Mouse (Mus musculus) CH12.LX (cell line): ENCODE data around the gene Gm11032.

Experiments used
- CHD2 ChIP-seq: IDR thresholded peaks from 2 replicates; pipeline ENCODE4 v1.6.1; 2011; ENCODE audit warnings: low read length, improper control_type of control experiment
- CTCF ChIP-seq, 2 experiments: IDR thresholded peaks in 1 of 2; conservative IDR thresholded peaks in 1 of 2; 2 replicates each; pipeline ENCODE4 v1.5.1; 2011 to 2012; ENCODE audit warnings: low read depth in 2 of 2, low read length in 2 of 2, improper control_type of control experiment in 1 of 2, inconsistent platforms in 1 of 2, mild to moderate bottlenecking in 1 of 2, moderate library complexity in 1 of 2
- E2F4 ChIP-seq: IDR thresholded peaks from 2 replicates; pipeline ENCODE4 v1.6.1; 2011; ENCODE audit warnings: low read depth, low read length, improper control_type of control experiment; ENCODE audit not compliant: insufficient replicate concordance
- EP300 ChIP-seq: IDR thresholded peaks from 2 replicates; pipeline ENCODE4 v1.6.1; 2011; ENCODE audit warnings: low read length, improper control_type of control experiment
- ETS1 ChIP-seq: conservative IDR thresholded peaks from 2 replicates; pipeline ENCODE4 v1.6.1; 2012; ENCODE audit warnings: low read depth, mild to moderate bottlenecking, inconsistent platforms, low read length, improper control_type of control experiment, moderate library complexity
- GABPA ChIP-seq: IDR thresholded peaks from 2 replicates; pipeline ENCODE4 v1.6.1; 2012; ENCODE audit warnings: low read depth, low read length, improper control_type of control experiment, inconsistent platforms; ENCODE audit not compliant: insufficient replicate concordance
- MAX ChIP-seq: IDR thresholded peaks from 2 replicates; pipeline ENCODE4 v1.6.1; 2011; ENCODE audit warnings: low read length, improper control_type of control experiment
- MXI1 ChIP-seq: IDR thresholded peaks from 2 replicates; pipeline ENCODE4 v1.6.1; 2011; ENCODE audit warnings: mild to moderate bottlenecking, low read depth, low read length, improper control_type of control experiment
- NELFE ChIP-seq: IDR thresholded peaks from 2 replicates; pipeline ENCODE4 v1.6.1; 2011; ENCODE audit warnings: low read depth, low read length, improper control_type of control experiment
- POLR2A ChIP-seq: IDR thresholded peaks from 2 replicates; pipeline ENCODE4 v1.6.1; 2011; ENCODE audit warnings: low read depth, mild to moderate bottlenecking, improper control_type of control experiment, low read length
- TBP ChIP-seq: conservative IDR thresholded peaks from 2 replicates; pipeline ENCODE4 v1.6.1; 2011; ENCODE audit warnings: low read depth, low read length, improper control_type of control experiment
- UBTF ChIP-seq: IDR thresholded peaks from 2 replicates; pipeline ENCODE4 v1.6.1; 2012; ENCODE audit warnings: low read depth, mild to moderate bottlenecking, inconsistent platforms, low read length, improper control_type of control experiment, moderate library complexity
- ZC3H11A ChIP-seq: IDR thresholded peaks from 2 replicates; pipeline ENCODE4 v1.6.1; 2012; ENCODE audit warnings: low read depth, mild to moderate bottlenecking, inconsistent platforms, low read length, improper control_type of control experiment
- ZNF384 ChIP-seq: IDR thresholded peaks from 2 replicates; pipeline ENCODE4 v1.6.1; 2012; ENCODE audit warnings: low read depth, low read length, improper control_type of control experiment, inconsistent platforms

DNA sequence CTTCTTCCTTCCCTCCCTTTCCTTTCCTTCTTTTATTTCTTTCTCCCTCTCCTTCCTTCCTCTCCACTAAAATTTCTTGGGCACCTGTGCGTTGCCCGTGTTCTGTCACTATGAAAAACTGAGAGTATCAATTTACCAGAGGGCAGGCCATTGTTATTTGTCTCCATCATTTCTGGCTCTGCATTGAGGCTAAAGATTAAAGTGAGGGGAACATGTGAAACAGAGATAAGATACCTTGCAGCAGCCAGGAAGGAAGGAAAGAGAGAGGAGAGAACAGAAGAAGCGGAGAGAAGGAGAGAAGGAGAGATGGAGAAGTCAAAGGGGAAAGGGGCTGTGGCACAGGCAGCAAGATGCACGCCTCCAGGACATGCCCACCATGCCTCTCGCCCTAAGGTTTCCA lies 14.5 kb downstream of the Gm11032 start:
- no peak for TF ChIP-seq UBTF
- no peak for TF ChIP-seq CTCF (conservative IDR thresholded peaks at IDR 0.05 in 1 of 2, IDR thresholded peaks at IDR 0.05 in 1 of 2; ENCODE audit: low read depth in 2 of 2, low read length in 2 of 2)
- TF ChIP-seq MAX, result no peak
- no peak for TF ChIP-seq MXI1
- no peak for TF ChIP-seq E2F4
- no peak for TF ChIP-seq ETS1
- no peak for TF ChIP-seq POLR2A
- TF ChIP-seq CHD2, result no peak
- no peak for TF ChIP-seq EP300
- no peak for TF ChIP-seq ZNF384
- TF ChIP-seq TBP, result no peak
- TF ChIP-seq NELFE, result no peak
- TF ChIP-seq ZC3H11A, result no peak
- TF ChIP-seq GABPA, result no peak
